Mouse (Mus musculus): ENCODE data around the gene Tex26. TPM values are rescaled to one million over a fixed set of nuclear protein-coding genes. Genes with fewer than 3 reads are reported as not detected.

Gene Tex26
- polyA plus RNA-seq, 1 experiment from 2014 or later: 0.92 TPM

GRCm38 (mm10) chr5:149412671-149413070, 26.8 kb upstream of the Tex26 start:
- Histone ChIP-seq H3K27ac (no peak overlapping the region), H3K36me3 (replicated peaks) (no peaks in the 10 kb centered on the region), H3K4me3 (no peak overlapping the region), H3K27me3 (replicated peaks) (no peaks in the 10 kb centered on the region), H3K4me1 (peaks cover 18% of the 10 kb centered on the region), H3K9me3 (no peaks in the 10 kb centered on the region), H3K9ac (no peak overlapping the region), H3K4me2 (no peak overlapping the region)
- 89% methylated on average over 10 of the region's 10 CpGs for WGBS
- no peak for ATAC-seq (replicated peaks)

GRCm38 (mm10) chr5:149414369-149415167, 24.9 kb upstream of the Tex26 start:
- H3K27ac ChIP-seq: no peak overlapping the region
- H3K4me1 ChIP-seq: peaks cover 18% of the 10 kb centered on the region
- no peaks in the 10 kb centered on the region for H3K9me3 ChIP-seq
- no peak for ATAC-seq (replicated peaks)
- no peak overlapping the region for H3K9ac ChIP-seq
- no peak overlapping the region for H3K4me2 ChIP-seq
- no peaks in the 10 kb centered on the region for H3K36me3 ChIP-seq (replicated peaks)
- WGBS: 81% methylated on average over 9 of the region's 9 CpGs
- no peak overlapping the region for H3K4me3 ChIP-seq
- H3K27me3 ChIP-seq (replicated peaks): no peaks in the 10 kb centered on the region

- Histone ChIP-seq H3K9me3 (no peaks in the 10 kb centered on the region), H3K9ac (no peak overlapping the region)
Measured at GRCm38 (mm10) chr5:149417381-149417780, 22.1 kb upstream of the Tex26 start.

GRCm38 (mm10) chr5:149426525-149426924, 12.9 kb upstream of the Tex26 start:
- no peak for ATAC-seq (replicated peaks)
- Histone ChIP-seq H3K9me3 (no peaks in the 10 kb centered on the region), H3K4me3 (no peak overlapping the region), H3K36me3 (replicated peaks) (no peaks in the 10 kb centered on the region), H3K4me1 (peaks cover 16% of the 10 kb centered on the region), H3K27ac (no peak overlapping the region), H3K27me3 (replicated peaks) (no peaks in the 10 kb centered on the region), H3K9ac (no peak overlapping the region), H3K4me2 (no peak overlapping the region)
- WGBS: 96% methylated on average over 3 of the region's 3 CpGs

More at GRCm38 (mm10) chr5:149417381-149417780, 22.1 kb upstream of the Tex26 start:
- Histone ChIP-seq H3K4me3 (no peak overlapping the region), H3K4me1 (peaks cover under 1% of the 10 kb centered on the region), H3K27me3 (replicated peaks) (no peaks in the 10 kb centered on the region), H3K4me2 (no peak overlapping the region), H3K36me3 (replicated peaks) (no peaks in the 10 kb centered on the region), H3K27ac (no peak overlapping the region)
- WGBS: 95% methylated on average over 4 of the region's 4 CpGs
- no peak for ATAC-seq (replicated peaks)

- Histone ChIP-seq H3K9ac (no peak overlapping the region), H3K4me2 (no peak overlapping the region), H3K27ac (0 out of 2 replicates have a peak overlapping the region, but pooled peaks have one; percentile 29), H3K4me3 (no peak overlapping the region), H3K36me3 (replicated peaks) (no peaks in the 10 kb centered on the region), H3K9me3 (no peaks in the 10 kb centered on the region), H3K4me1 (peaks cover 16% of the 10 kb centered on the region), H3K27me3 (replicated peaks) (no peaks in the 10 kb centered on the region)
- WGBS: 91% methylated on average over 8 of the region's 8 CpGs
- ATAC-seq (replicated peaks): no peak
Measured at GRCm38 (mm10) chr5:149427277-149428060, 12.0 kb upstream of the Tex26 start.

GRCm38 (mm10) chr5:149428347-149428746, 11.1 kb upstream of the Tex26 start:
- peaks cover 16% of the 10 kb centered on the region for H3K4me1 ChIP-seq
- WGBS: 4% methylated on average over 6 of the region's 6 CpGs
- no peak overlapping the region for H3K4me2 ChIP-seq
- H3K4me3 ChIP-seq: no peak overlapping the region
- no peaks in the 10 kb centered on the region for H3K9me3 ChIP-seq
- H3K27ac ChIP-seq: peak overlapping the region; percentile 63
- H3K36me3 ChIP-seq (replicated peaks): no peaks in the 10 kb centered on the region
- peak; percentile 85 for ATAC-seq (replicated peaks)
- no peaks in the 10 kb centered on the region for H3K27me3 ChIP-seq (replicated peaks)
- H3K9ac ChIP-seq: peak overlapping the region; percentile 12; the same call in 1 of the 2 replicates

GRCm38 (mm10) chr5:149428810-149429255, 10.6 kb upstream of the Tex26 start:
- Histone ChIP-seq H3K9ac (no peak overlapping the region), H3K4me3 (no peak overlapping the region), H3K9me3 (no peaks in the 10 kb centered on the region), H3K36me3 (replicated peaks) (no peaks in the 10 kb centered on the region), H3K4me2 (no peak overlapping the region), H3K27me3 (replicated peaks) (no peaks in the 10 kb centered on the region), H3K27ac (peak overlapping the region; percentile 63; the same call in 1 of the 2 replicates), H3K4me1 (peaks cover 16% of the 10 kb centered on the region)
- WGBS: 23% methylated on average over 2 of the region's 2 CpGs
- peak; percentile 66; the same call in 1 of the 2 replicates for ATAC-seq (replicated peaks)

GRCm38 (mm10) chr5:149429541-149429940, 9.9 kb upstream of the Tex26 start:
- Histone ChIP-seq H3K4me3 (no peak overlapping the region), H3K9ac (no peak overlapping the region), H3K4me2 (no peak overlapping the region), H3K9me3 (no peaks in the 10 kb centered on the region), H3K4me1 (peaks cover 16% of the 10 kb centered on the region), H3K27me3 (replicated peaks) (no peaks in the 10 kb centered on the region), H3K36me3 (replicated peaks) (no peaks in the 10 kb centered on the region), H3K27ac (no peak overlapping the region)
- ATAC-seq (replicated peaks): no peak
- 80% methylated on average over 4 of the region's 4 CpGs for WGBS

GRCm38 (mm10) chr5:149430943-149431342, 8.5 kb upstream of the Tex26 start:
- no peak overlapping the region for H3K9ac ChIP-seq
- H3K4me2 ChIP-seq: no peak overlapping the region
- WGBS: 87% methylated on average over 3 of the region's 3 CpGs
- H3K4me1 ChIP-seq: peaks cover 16% of the 10 kb centered on the region
- no peaks in the 10 kb centered on the region for H3K9me3 ChIP-seq
- H3K36me3 ChIP-seq (replicated peaks): no peaks in the 10 kb centered on the region
- H3K4me3 ChIP-seq: no peak overlapping the region
- no peak overlapping the region for H3K27ac ChIP-seq
- ATAC-seq (replicated peaks): no peak
- no peaks in the 10 kb centered on the region for H3K27me3 ChIP-seq (replicated peaks)

- no peak overlapping the region for H3K9ac ChIP-seq
- no peak overlapping the region for H3K27ac ChIP-seq
- no peaks in the 10 kb centered on the region for H3K27me3 ChIP-seq (replicated peaks)
- ATAC-seq (replicated peaks): no peak
- no peak overlapping the region for H3K4me3 ChIP-seq
- H3K36me3 ChIP-seq (replicated peaks): no peaks in the 10 kb centered on the region
- H3K4me1 ChIP-seq: peaks cover 8% of the 10 kb centered on the region
- no peaks in the 10 kb centered on the region for H3K9me3 ChIP-seq
- H3K4me2 ChIP-seq: no peak overlapping the region
- 75% methylated on average over 7 of the region's 7 CpGs for WGBS
Measured at GRCm38 (mm10) chr5:149433618-149434017, 5.8 kb upstream of the Tex26 start.

GRCm38 (mm10) chr5:149434141-149434690, 5.2 kb upstream of the Tex26 start:
- no peak overlapping the region for H3K27ac ChIP-seq
- WGBS: 46% methylated on average over 9 of the region's 9 CpGs
- H3K4me1 ChIP-seq: peaks cover 7% of the 10 kb centered on the region; the same call in 1 of the 2 replicates
- no peak overlapping the region for H3K9ac ChIP-seq
- H3K4me2 ChIP-seq: no peak overlapping the region
- ATAC-seq (replicated peaks): no peak
- no peak overlapping the region for H3K4me3 ChIP-seq
- no peaks in the 10 kb centered on the region for H3K9me3 ChIP-seq
- no peaks in the 10 kb centered on the region for H3K36me3 ChIP-seq (replicated peaks)
- no peaks in the 10 kb centered on the region for H3K27me3 ChIP-seq (replicated peaks)

- H3K4me3 ChIP-seq: no peak overlapping the region
- H3K36me3 ChIP-seq (replicated peaks): no peaks in the 10 kb centered on the region
- no peak overlapping the region for H3K9ac ChIP-seq
- peaks cover 21% of the 10 kb centered on the region for H3K4me1 ChIP-seq
- no peak overlapping the region for H3K27ac ChIP-seq
- no peaks in the 10 kb centered on the region for H3K27me3 ChIP-seq (replicated peaks)
- WGBS: 80% methylated on average over 3 of the region's 3 CpGs
- no peak overlapping the region for H3K4me2 ChIP-seq
- ATAC-seq (replicated peaks): no peak
- H3K9me3 ChIP-seq: no peaks in the 10 kb centered on the region
Measured at GRCm38 (mm10) chr5:149436541-149436940, 2.9 kb upstream of the Tex26 start.
